Mouse (Mus musculus): ENCODE measurements around the gene Tet3.

- no peak for TF ChIP-seq CTCF (IDR thresholded peaks at IDR 0.05; ENCODE audit: borderline replicate concordance, insufficient read depth, low read length)
- no peak for TF ChIP-seq POLR2A (IDR thresholded peaks at IDR 0.05; ENCODE audit: low read depth, low read length)
Measured at GRCm38 (mm10) chr6:83410046-83410706, 48.7 kb downstream of the Tet3 start.
